Mouse (Mus musculus) v-Abl transformed pro-B cells (cell line): Measurements from ENCODE around the gene Tmem54.

Source experiments
- in situ Hi-C, 2 experiments: fragments of 400-800 bp; cut with MboI; formaldehyde crosslinking; loops; one replicate each; pipeline ENCODE4 v1.15.1; 2025; ENCODE audit not compliant: unreplicated experiment in 2 of 2

The Tmem54 gene

DNA sequence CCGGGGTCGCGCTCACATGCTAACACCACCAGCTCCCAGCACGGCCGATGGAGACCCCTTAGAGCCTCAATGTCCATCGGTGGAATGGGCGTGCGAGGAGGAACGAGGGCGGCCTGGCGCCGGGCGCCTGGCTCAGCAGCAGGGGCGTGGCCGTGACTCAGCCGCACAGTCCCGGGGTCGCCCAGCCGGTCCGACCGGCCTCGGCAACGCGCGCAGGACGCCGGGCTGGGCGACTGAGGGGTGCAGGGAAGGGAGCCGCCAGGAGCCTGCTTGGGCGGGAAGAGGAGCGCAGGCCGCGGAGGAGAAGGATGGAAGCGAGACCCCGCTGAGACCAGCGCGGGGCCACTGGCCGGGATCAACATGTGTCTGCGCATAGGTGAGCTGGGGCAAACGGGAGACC lies at the start of gene Tmem54:
TSS of gene Tmem54 (plus strand) at position 193 of the 400 bp plus-strand sequence.
- in situ Hi-C loops = no loop called here

DNA sequence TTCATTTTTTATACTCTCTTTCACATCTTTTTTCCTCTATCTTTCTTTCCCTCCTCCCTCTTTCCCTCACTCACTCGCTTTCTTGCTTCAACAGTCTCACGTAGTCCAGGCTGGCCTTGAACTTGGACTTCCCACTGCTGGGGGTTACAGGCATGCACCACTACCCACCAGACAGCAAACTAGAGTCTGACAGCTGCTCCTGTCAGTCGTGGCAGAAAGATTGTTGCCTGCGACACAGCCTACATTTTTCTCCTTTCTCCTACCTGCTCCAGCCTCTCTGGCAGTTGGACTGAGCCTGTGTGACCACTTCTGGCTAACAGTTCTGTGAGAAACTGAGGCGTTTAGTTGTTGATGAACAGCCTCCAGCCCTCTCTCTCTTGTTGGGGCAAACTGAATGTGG lies 49.8 kb upstream of the Tmem54 start:
- in situ Hi-C loops = no loop called here

- in situ Hi-C loops = no loop called here
Measured at GRCm38 (mm10) chr4:129057533-129058206, 47.7 kb upstream of the Tmem54 start.

- in situ Hi-C loops = no loop called here
Measured at GRCm38 (mm10) chr4:129058207-129059092, 46.9 kb upstream of the Tmem54 start, which contains the start of gene Rnf19b. Rnf19b (plus strand) TSS chr4:129058271.

DNA sequence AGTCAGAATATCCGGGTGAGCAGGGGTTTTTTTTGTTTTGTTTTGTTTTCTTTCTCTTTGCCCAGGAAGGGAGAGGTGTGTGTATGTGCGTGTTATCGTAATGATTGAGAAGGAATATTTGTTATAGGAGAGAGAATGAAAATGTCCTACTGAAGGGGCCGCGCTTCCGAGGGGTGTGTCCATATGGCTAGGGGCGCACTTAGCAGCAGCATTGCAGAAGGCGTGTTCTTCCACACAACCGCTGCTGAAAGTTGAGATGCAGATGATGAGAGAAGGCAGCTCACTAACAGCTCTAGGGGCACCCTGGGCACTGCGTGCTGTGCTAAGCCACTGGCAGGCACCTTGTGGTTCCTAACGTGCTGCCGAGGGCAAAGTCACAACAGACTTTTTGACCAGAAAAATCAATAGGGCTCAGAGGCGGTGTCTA lies 46.2 kb upstream of the Tmem54 start:
- in situ Hi-C loops = no loop called here

DNA sequence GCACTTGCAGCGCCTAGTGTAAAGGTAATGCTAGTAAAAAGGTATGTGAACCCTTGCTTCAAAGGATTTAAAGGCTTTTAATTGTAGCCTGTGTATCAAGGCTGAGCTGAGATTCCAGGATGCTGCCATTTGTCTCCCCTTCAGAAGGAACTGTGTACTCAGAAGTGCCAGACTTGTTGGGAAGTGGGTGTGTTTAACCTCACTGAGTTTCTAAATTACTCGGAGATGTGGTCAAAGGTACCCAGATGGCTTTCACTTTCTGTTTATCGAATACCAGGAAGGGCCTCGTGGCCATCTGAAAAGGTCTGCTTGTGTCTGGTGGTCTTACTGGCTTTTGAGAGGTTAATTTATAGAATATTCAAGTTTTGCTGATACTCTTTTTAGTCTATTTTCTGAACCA lies 45.4 kb upstream of the Tmem54 start:
- in situ Hi-C loops = loop anchor here in 1 of 2 experiments (5.0 kb wide), 1 partner anchor 43 kb away; no protein-coding TSS in a partner anchor

- in situ Hi-C loops = loop anchor here in 1 of 2 experiments (5.0 kb wide), 1 partner anchor 44 kb away; no protein-coding TSS in a partner anchor
Measured at GRCm38 (mm10) chr4:129061486-129061885, 43.9 kb upstream of the Tmem54 start.

- in situ Hi-C loops = loop anchor here in 1 of 2 experiments (5.0 kb wide), 1 partner anchor 45 kb away; no protein-coding TSS in a partner anchor
Measured at GRCm38 (mm10) chr4:129062281-129063075, 42.9 kb upstream of the Tmem54 start.

- in situ Hi-C loops = loop anchor here in 1 of 2 experiments (5.0 kb wide), 1 partner anchor 33 kb away; no protein-coding TSS in a partner anchor
Measured at GRCm38 (mm10) chr4:129065688-129066236, 39.6 kb upstream of the Tmem54 start.

DNA sequence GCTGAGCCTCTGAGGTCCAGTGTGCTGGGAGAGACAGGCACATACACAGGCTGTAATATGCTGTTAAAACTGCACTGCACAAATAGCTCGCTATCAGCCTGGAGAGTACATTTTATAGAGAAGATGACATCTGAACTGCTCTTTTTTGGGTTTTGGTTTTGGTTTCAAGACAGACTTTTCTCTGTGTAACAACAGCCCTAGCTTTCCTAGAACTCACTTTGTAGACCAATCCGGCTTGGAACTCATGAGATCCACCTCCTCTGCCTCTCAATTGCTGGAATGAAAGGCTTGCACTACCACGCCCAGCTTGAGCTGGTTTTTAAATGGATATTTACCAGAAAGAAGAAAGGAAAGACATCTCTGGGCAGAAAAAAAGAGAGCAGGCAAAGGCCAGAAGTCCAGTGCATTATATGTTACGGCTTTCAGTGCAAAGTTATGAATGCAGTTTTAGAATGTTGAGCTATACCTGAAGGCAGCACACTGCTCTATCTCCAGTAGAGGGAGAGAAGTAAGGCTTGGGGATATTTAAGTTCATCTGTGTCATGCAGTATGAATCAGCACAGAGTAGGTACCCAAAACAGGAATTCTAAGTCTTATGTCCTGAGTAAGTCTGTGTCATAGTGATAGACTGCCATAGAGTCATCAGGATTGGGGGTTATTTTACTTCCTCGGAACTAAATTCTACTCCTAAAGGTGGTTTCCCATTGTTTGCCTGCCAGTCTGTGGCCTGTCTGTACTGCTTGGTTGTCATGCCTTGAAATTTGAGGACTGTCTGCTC lies 37.5 kb upstream of the Tmem54 start:
- in situ Hi-C loops = loop anchor here in 1 of 2 experiments (5.0 kb wide), 1 partner anchor 36 kb away; no protein-coding TSS in a partner anchor

- in situ Hi-C loops = loop anchor here in 1 of 2 experiments (5.0 kb wide), 1 partner anchor 37 kb away; no protein-coding TSS in a partner anchor
Measured at GRCm38 (mm10) chr4:129068848-129069247, 36.5 kb upstream of the Tmem54 start.

DNA sequence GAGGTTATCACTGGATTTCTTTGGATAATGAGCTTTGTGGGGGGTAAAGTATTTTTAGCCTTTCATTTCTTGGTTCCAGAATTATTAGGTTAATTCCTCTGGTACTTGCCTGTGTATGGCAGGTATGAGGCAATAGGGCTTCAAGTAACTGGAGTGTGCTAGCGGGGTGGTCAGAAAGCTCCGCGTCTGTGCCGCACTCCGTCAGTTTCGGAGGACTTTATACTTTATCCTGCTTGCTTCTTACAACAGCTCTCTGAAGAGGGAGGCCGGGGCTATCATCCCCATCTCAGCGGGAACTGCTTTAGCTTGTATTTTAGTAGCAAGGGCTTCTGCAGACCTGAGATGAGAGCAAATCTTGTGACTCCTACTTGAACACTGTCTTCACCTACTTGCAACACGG lies 26.2 kb upstream of the Tmem54 start:
- in situ Hi-C loops = loop anchor here (25.0 kb wide), 3 partner anchors 367 to 1717 kb away; partner anchors contain the start of genes Gjb4 (in 1 of the 2), Gjb5 (in 1 of the 2), Tlr12 (in 1 of the 2) and Zscan20 (in 1 of the 2)

DNA sequence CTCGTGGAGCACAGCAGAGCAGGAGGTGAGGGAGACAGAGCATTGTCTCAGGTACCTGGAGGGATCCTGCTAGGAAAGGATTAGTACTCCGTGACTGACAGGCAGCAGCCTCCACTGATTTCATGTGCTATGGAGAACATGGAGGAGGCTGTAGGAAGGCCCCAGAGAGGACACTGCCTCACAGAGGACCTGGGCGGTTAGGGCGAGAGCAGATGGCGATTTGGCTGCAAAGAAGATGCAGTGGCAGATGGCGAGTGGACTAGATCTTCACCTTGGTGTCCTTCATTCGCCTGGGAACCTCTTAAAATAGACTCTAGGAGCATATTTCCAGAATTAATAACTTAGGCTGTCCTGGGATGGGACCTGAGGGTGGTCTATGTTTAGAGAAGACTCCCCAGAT lies 24.3 kb upstream of the Tmem54 start:
- in situ Hi-C loops = loop anchor here (25.0 kb wide), 3 partner anchors 369 to 1719 kb away; partner anchors contain the start of genes Gjb4 (in 1 of the 2), Gjb5 (in 1 of the 2), Tlr12 (in 1 of the 2) and Zscan20 (in 1 of the 2)

DNA sequence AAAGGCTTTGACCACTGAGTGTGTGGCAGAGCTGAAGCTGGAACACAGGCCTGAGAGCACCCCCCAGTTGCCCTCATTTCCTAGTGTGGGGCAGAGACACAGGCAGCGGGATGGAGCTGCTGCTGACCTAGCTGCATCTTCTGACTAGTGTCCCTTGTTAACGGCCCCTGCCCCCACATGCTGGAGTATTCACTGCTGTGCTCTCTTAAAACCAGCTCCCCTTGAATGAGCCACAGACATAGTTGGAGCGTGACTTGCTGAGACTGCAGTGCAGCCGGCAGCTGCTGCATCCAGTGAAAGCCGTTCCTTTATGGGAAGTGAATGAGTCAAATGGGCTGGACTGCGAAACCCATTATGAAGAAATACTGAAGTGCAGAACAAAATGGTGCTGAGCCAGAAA lies 23.8 kb upstream of the Tmem54 start:
- in situ Hi-C loops = loop anchor here (25.0 kb wide), 3 partner anchors 369 to 1719 kb away; partner anchors contain the start of genes Gjb4 (in 1 of the 2), Gjb5 (in 1 of the 2), Tlr12 (in 1 of the 2) and Zscan20 (in 1 of the 2)

DNA sequence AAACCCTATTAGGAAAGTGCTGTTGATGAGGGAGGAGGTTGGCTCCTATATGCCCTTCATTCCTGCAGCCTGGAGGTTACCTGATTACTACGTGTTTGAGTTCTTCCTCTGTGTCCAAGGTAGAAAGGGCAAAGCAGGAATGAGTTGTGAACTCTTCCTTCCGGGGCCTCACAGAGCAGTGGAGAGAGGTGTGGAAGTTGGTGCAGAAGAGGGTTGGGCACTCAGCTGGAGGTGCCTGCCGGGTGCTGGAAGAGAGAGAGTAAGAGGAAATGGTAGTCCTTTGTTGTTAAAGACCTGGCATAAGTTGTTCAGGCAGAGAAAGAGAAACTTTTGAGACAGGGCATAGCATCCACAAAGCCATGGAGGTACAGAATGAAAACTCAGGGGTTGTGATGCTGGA lies 23.4 kb upstream of the Tmem54 start:
- in situ Hi-C loops = loop anchor here (25.0 kb wide), 3 partner anchors 370 to 1720 kb away; partner anchors contain the start of genes Gjb4 (in 1 of the 2), Gjb5 (in 1 of the 2), Tlr12 (in 1 of the 2) and Zscan20 (in 1 of the 2)

DNA sequence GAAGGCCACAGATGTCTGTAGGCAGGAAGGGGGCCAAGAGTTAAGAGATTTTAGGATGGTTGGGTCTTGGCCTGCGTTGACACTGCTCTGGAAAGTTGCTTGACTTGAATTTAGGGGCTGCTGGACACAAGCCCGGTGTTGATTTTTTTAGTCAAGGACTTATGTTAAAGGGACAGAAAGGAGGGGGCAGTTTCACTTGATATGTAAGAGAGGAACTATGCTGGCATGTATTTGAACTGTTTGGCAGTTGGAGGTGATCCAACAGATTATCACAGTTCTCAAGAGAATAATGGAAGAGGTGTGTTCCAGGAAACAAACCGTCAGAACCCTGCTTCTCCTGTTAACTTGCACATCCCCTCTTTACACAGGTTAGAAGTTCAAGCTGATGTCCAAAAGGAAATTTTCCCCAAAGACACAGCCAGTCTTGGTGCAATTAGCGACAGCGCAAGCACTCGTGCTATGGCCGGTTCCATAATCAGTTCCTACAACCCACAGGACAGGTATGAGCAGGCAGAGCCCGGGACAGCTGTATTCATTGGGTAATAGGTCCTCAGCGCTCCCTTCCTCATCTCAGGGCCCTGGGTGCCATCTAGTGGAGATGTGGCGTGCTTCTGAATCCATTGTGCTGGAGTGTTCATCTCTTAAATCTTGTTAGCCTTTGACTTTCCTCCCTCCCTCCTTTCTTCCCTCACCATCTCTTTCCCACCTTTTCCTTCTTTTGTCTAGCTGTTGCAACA lies 22.8 kb upstream of the Tmem54 start:
- in situ Hi-C loops = loop anchor here (25.0 kb wide), 3 partner anchors 370 to 1720 kb away; partner anchors contain the start of genes Gjb4 (in 1 of the 2), Gjb5 (in 1 of the 2), Tlr12 (in 1 of the 2) and Zscan20 (in 1 of the 2)

GRCm38 (mm10) chr4:129084896-129085295 lies 20.5 kb upstream of the Tmem54 start:
- in situ Hi-C loops = loop anchor here (5.0 to 25.0 kb wide), 4 partner anchors 128 to 1723 kb away; partner anchors contain the start of genes Gjb4 (in 1 of the 2), Gjb5 (in 1 of the 2), Tlr12 (in 1 of the 2) and Zscan20 (in 1 of the 2)
